Comparison of ENCODE assay signal across 25 mouse cellular contexts in genomic region chr12:76484881-76485280, GRCm38 (mm10). TPM values are rescaled to one million over a fixed set of nuclear protein-coding genes. Genes with fewer than 3 reads are reported as not detected.
DNase-seq lines count a peak whose midpoint lies in the region; ATAC-seq and TF ChIP-seq lines count a peak whose summit lies in the region.
"Had no signal": no experiment of that assay in that cellular context is flagged by ENCODE, and none has a peak within 500 bp of the region (broad histone marks: within the 10 kb centered on the region; RNA-seq: fewer than 3 reads in every experiment).

No protein-coding gene starts in this region.

- no peaks in the 10 kb centered on the region for H3K27me3 ChIP-seq in kidney, embryonic 15.5 days
- H3K27me3 ChIP-seq in lung, embryonic 16.5 days (ENCODE audit: control insufficient read depth, insufficient read depth, low read depth, low read length) = no peaks in the 10 kb centered on the region
- no peaks in the 10 kb centered on the region for H3K27me3 ChIP-seq in intestine, embryonic 16.5 days (replicated peaks; ENCODE audit: control insufficient read depth, insufficient read depth, low read length)
- no peaks in the 10 kb centered on the region for H3K27me3 ChIP-seq in stomach, postnatal 0 days (ENCODE audit: control insufficient read depth, insufficient read depth, low read length)
- H3K27me3 ChIP-seq: embryonic facial prominence, embryonic 15.5 days; forebrain, embryonic 12.5 days; hindbrain, embryonic 13.5 days; liver, embryonic 12.5 days had no signal

- H3K36me3 ChIP-seq in kidney, embryonic 15.5 days = no peaks in the 10 kb centered on the region
- no peaks in the 10 kb centered on the region for H3K36me3 ChIP-seq in lung, embryonic 16.5 days (ENCODE audit: control insufficient read depth, insufficient read depth, low read length)
- H3K36me3 ChIP-seq in intestine, embryonic 16.5 days (ENCODE audit: control insufficient read depth, insufficient read depth, low read length) = no peaks in the 10 kb centered on the region
- no peaks in the 10 kb centered on the region for H3K36me3 ChIP-seq in stomach, postnatal 0 days (ENCODE audit: control insufficient read depth, insufficient read depth, low read length)
- H3K36me3 ChIP-seq: embryonic facial prominence, embryonic 15.5 days; forebrain, embryonic 12.5 days; hindbrain, embryonic 13.5 days; liver, embryonic 12.5 days had no signal

- no peak for DNase-seq in kidney, adult 8-10 months
- DNase-seq in lung, postnatal 4 days = no peak
- no peak for DNase-seq in stomach, postnatal 0 days (ENCODE audit: low spot score)
- no peak for DNase-seq in adrenal gland, adult 2 months
- DNase-seq: adrenal gland, postnatal 36 days; cerebellum, adult 18-20 months; cerebellum, postnatal 10 days; forebrain, postnatal 0 days; gastrocnemius, postnatal 14 days; heart, postnatal 4 days; kidney, postnatal 10 days; layer of hippocampus, postnatal 36 days; left cerebral cortex, postnatal 4 days; liver, postnatal 0 days; right cerebral cortex, postnatal 25 days had no signal

- peak; percentile 65; the same call in 1 of the 2 replicates for ATAC-seq in kidney, embryonic 15.5 days (replicated peaks; ENCODE audit: low FRiP score)
- ATAC-seq in lung, embryonic 16.5 days (ENCODE audit: low read depth) = peak; percentile 79
- peak; percentile 59 for ATAC-seq in intestine, embryonic 16.5 days
- peak; percentile 61; the same call in 1 of the 2 replicates for ATAC-seq in stomach, postnatal 0 days (ENCODE audit: low FRiP score, low TSS enrichment)
- ATAC-seq: CD4-positive, CD25-positive, alpha-beta regulatory T cell, adult 4 months; forebrain, postnatal 0 days; liver, embryonic 12.5 days; liver, postnatal 0 days; midbrain, embryonic 16.5 days had no signal

- no peak for TF ChIP-seq EP300 in stomach, postnatal 0 days (optimal IDR thresholded peaks at IDR 0.05)

- H3K4me3 ChIP-seq in kidney, embryonic 15.5 days (replicated peaks) = no peak overlapping the region
- H3K4me3 ChIP-seq in lung, embryonic 16.5 days (ENCODE audit: low read length) = no peak overlapping the region
- no peak overlapping the region for H3K4me3 ChIP-seq in intestine, embryonic 16.5 days (ENCODE audit: low read length)
- no peak overlapping the region for H3K4me3 ChIP-seq in stomach, postnatal 0 days (ENCODE audit: low read depth, low read length)
- H3K4me3 ChIP-seq: embryonic facial prominence, embryonic 15.5 days; forebrain, embryonic 12.5 days; hindbrain, embryonic 13.5 days; liver, embryonic 12.5 days had no signal

- TF ChIP-seq CTCF in stomach, postnatal 0 days (IDR thresholded peaks at IDR 0.05; ENCODE audit: low read depth) = no peak

- H3K9ac ChIP-seq in kidney, embryonic 15.5 days = no peak overlapping the region
- no peak overlapping the region; the same call in 1 of the 2 replicates for H3K9ac ChIP-seq in lung, embryonic 16.5 days (ENCODE audit: low read length)
- no peak overlapping the region for H3K9ac ChIP-seq in intestine, embryonic 16.5 days (ENCODE audit: low read depth, low read length)
- no peak overlapping the region for H3K9ac ChIP-seq in stomach, postnatal 0 days (ENCODE audit: low read length)
- H3K9ac ChIP-seq: embryonic facial prominence, embryonic 15.5 days; forebrain, embryonic 12.5 days; forebrain, postnatal 0 days; liver, embryonic 12.5 days; liver, postnatal 0 days had no signal

- peak overlapping the region; percentile 18; the same call in 1 of the 2 replicates for H3K27ac ChIP-seq in kidney, embryonic 15.5 days
- H3K27ac ChIP-seq in lung, embryonic 16.5 days (ENCODE audit: low read length) = no peak overlapping the region
- H3K27ac ChIP-seq in intestine, embryonic 16.5 days (ENCODE audit: low read length) = 0 out of 2 replicates have a peak overlapping the region, but pooled peaks have one; percentile 21
- peak overlapping the region; percentile 56 for H3K27ac ChIP-seq in stomach, postnatal 0 days (replicated peaks)
- H3K27ac ChIP-seq: embryonic facial prominence, embryonic 15.5 days; forebrain, embryonic 12.5 days; liver, embryonic 12.5 days had no signal

- WGBS in kidney, embryonic 15.5 days = 15% methylated on average over 4 of the region's 4 CpGs
- WGBS in lung, embryonic 16.5 days = 8% methylated on average over 4 of the region's 4 CpGs
- 20% methylated on average over 4 of the region's 4 CpGs for WGBS in intestine, embryonic 16.5 days
- WGBS in stomach, postnatal 0 days = 15% methylated on average over 4 of the region's 4 CpGs

- H3K4me2 ChIP-seq in kidney, embryonic 15.5 days = no peak overlapping the region
- H3K4me2 ChIP-seq in lung, embryonic 16.5 days (ENCODE audit: low read depth, low read length) = no peak overlapping the region
- H3K4me2 ChIP-seq in intestine, embryonic 16.5 days (ENCODE audit: low read depth, low read length) = no peak overlapping the region
- H3K4me2 ChIP-seq in stomach, postnatal 0 days (replicated peaks; ENCODE audit: low read depth) = no peak overlapping the region
- H3K4me2 ChIP-seq: embryonic facial prominence, embryonic 15.5 days; forebrain, embryonic 12.5 days; heart, embryonic 11.5 days; hindbrain, embryonic 13.5 days; liver, embryonic 12.5 days had no signal

- no peaks in the 10 kb centered on the region for H3K9me3 ChIP-seq in kidney, embryonic 15.5 days (replicated peaks)
- H3K9me3 ChIP-seq in lung, embryonic 16.5 days (ENCODE audit: control insufficient read depth, low read length) = no peaks in the 10 kb centered on the region
- H3K9me3 ChIP-seq in intestine, embryonic 16.5 days (ENCODE audit: control insufficient read depth, low read length) = peaks cover 3% of the 10 kb centered on the region; the same call in 1 of the 2 replicates
- H3K9me3 ChIP-seq in stomach, postnatal 0 days (ENCODE audit: control insufficient read depth, low read length) = no peaks in the 10 kb centered on the region
- H3K9me3 ChIP-seq: embryonic facial prominence, embryonic 15.5 days; forebrain, embryonic 12.5 days; hindbrain, embryonic 13.5 days; liver, embryonic 12.5 days had no signal

- peaks cover 19% of the 10 kb centered on the region for H3K4me1 ChIP-seq in kidney, embryonic 15.5 days
- H3K4me1 ChIP-seq in lung, embryonic 16.5 days (replicated peaks; ENCODE audit: control insufficient read depth, insufficient read depth, low read length) = peaks cover 13% of the 10 kb centered on the region
- peaks cover 25% of the 10 kb centered on the region for H3K4me1 ChIP-seq in intestine, embryonic 16.5 days (ENCODE audit: control insufficient read depth, insufficient read depth, low read length)
- 0 out of 2 replicates have a peak, but pooled peaks cover 2% of the 10 kb centered on the region for H3K4me1 ChIP-seq in stomach, postnatal 0 days (replicated peaks; ENCODE audit: control insufficient read depth, insufficient read depth)
- H3K4me1 ChIP-seq: embryonic facial prominence, embryonic 15.5 days; forebrain, embryonic 12.5 days; hindbrain, embryonic 13.5 days; liver, embryonic 12.5 days had no signal

RNA-seq across cellular contexts. Expression of gene Plekhg3, which starts 45.8 kb away (rescaled TPM):
- 18.2 and 18.8 TPM in 2 replicates for polyA plus RNA-seq in kidney, embryonic 15.5 days (2015; fragmentation: Nextera tagmentation; extraction: Ambion mirVana)
- polyA plus RNA-seq in lung, embryonic 16.5 days (2015; fragmentation: Nextera tagmentation; extraction: Ambion mirVana) = 6.3 and 7.5 TPM in 2 replicates
- 8.8 and 9.3 TPM in 2 replicates for polyA plus RNA-seq in intestine, embryonic 16.5 days (2015; fragmentation: Nextera tagmentation; extraction: Ambion mirVana)
- polyA plus RNA-seq in stomach, postnatal 0 days (2015; fragmentation: Nextera tagmentation; extraction: Ambion mirVana) = 5.7 and 6.4 TPM in 2 replicates
- 10 to 100 TPM in 1 of 2 experiments, 1 to 10 TPM in 1; 9.9 to 17.5 TPM for total RNA-seq in adrenal gland, adult 2 months (2021)
- 5.1 and 7.9 TPM in 2 replicates for polyA plus RNA-seq in adrenal gland, adult 2 months (2012; rRNA removed)
